In the genomic region with DNA sequence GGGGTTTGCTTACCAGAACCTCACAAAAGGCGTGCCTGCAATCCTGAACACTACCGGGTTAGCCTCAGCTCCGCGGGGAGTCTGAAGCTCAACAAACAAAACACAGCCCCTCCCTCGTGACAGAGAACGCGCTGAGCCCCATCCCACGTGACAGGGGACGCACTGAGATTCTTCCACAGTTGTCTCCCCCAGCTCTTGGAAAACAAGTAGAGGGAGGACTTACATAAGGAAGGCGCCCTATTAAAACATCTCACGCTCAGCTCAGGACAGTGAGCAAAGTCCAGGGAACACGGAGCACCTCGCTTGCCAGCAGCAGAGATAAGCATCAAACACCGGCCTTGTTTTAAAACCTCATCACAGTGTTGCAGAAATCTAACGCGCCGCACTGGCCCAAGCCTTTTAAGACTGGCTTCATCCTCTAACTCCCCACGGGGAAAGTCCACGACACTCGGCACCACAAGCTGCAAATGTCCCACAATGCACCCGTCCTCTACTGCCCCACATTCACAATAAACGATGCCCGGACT, we compare ENCODE assay signal across 8 mouse cellular contexts. TPM values are rescaled to one million over a fixed set of nuclear protein-coding genes. Genes with fewer than 3 reads are reported as not detected.
DNase-seq lines count a peak whose midpoint lies in the region; ATAC-seq and TF ChIP-seq lines count a peak whose summit lies in the region.

No protein-coding gene starts in this region.

- H3K9me3 ChIP-seq in forebrain, embryonic 15.5 days: no peaks in the 10 kb centered on the region
- H3K9me3 ChIP-seq in kidney, embryonic 16.5 days (ENCODE audit: low read length): no peaks in the 10 kb centered on the region
- H3K9me3 ChIP-seq in neural tube, embryonic 12.5 days: no peaks in the 10 kb centered on the region

- H3K9ac ChIP-seq in forebrain, embryonic 15.5 days (replicated peaks): no peak overlapping the region
- H3K9ac ChIP-seq in kidney, embryonic 16.5 days (replicated peaks; ENCODE audit: low read length): no peak overlapping the region
- H3K9ac ChIP-seq in neural tube, embryonic 12.5 days: no peak overlapping the region

- peak in 1 of 2 experiments; percentile 38 for DNase-seq in left cerebral cortex, adult 2 months (ENCODE audit: extremely low spot score in 1 of 2, low spot score in 2 of 2)
- no peak for DNase-seq in left cerebral cortex, adult 8-10 months (ENCODE audit: low spot score in 2 of 2)
- DNase-seq in thymus, postnatal 36 days: no peak
- no peak for DNase-seq in ovary, postnatal 36 days (ENCODE audit: low spot score)
- DNase-seq in spleen, postnatal 36 days (ENCODE audit: low spot score in 2 of 2): no peak

- no peaks in the 10 kb centered on the region for H3K27me3 ChIP-seq in forebrain, embryonic 15.5 days
- no peaks in the 10 kb centered on the region for H3K27me3 ChIP-seq in kidney, embryonic 16.5 days (ENCODE audit: insufficient read depth, low read length)
- H3K27me3 ChIP-seq in neural tube, embryonic 12.5 days (replicated peaks): no peaks in the 10 kb centered on the region

- peak overlapping the region; percentile 27; the same call in 1 of the 2 replicates for H3K4me3 ChIP-seq in left cerebral cortex, adult 2 months
- H3K4me3 ChIP-seq in forebrain, embryonic 15.5 days: peak overlapping the region; percentile 17
- H3K4me3 ChIP-seq in kidney, embryonic 16.5 days (ENCODE audit: low read length): no peak overlapping the region
- no peak overlapping the region for H3K4me3 ChIP-seq in neural tube, embryonic 12.5 days

- 29% methylated on average over 23 of the region's 23 CpGs for WGBS in forebrain, embryonic 15.5 days
- WGBS in kidney, embryonic 16.5 days: 34% methylated on average over 23 of the region's 23 CpGs
- WGBS in neural tube, embryonic 12.5 days: 34% methylated on average over 23 of the region's 23 CpGs

- intact Hi-C loops in left cerebral cortex, adult 2 months (cut with DNase I): loop anchor here (5.0 kb wide), 1 partner anchor 55 kb away; a partner anchor contains a TSS

- TF ChIP-seq CTCF in left cerebral cortex, adult 2 months (IDR thresholded peaks at IDR 0.05): no peak

- peaks cover 9% of the 10 kb centered on the region; the same call in 1 of the 2 replicates for H3K36me3 ChIP-seq in forebrain, embryonic 15.5 days
- peaks cover 24% of the 10 kb centered on the region for H3K36me3 ChIP-seq in kidney, embryonic 16.5 days (ENCODE audit: insufficient read depth, low read length)
- H3K36me3 ChIP-seq in neural tube, embryonic 12.5 days: peaks cover 21% of the 10 kb centered on the region

- ATAC-seq in forebrain, embryonic 15.5 days (replicated peaks): no peak
- ATAC-seq in kidney, embryonic 16.5 days (ENCODE audit: low FRiP score, low TSS enrichment): no peak
- ATAC-seq in neural tube, embryonic 12.5 days (ENCODE audit: low FRiP score, low read depth): no peak

- peaks cover 16% of the 10 kb centered on the region for H3K4me1 ChIP-seq in forebrain, embryonic 15.5 days
- H3K4me1 ChIP-seq in kidney, embryonic 16.5 days (ENCODE audit: insufficient read depth, low read length): peaks cover 8% of the 10 kb centered on the region
- peaks cover 4% of the 10 kb centered on the region for H3K4me1 ChIP-seq in neural tube, embryonic 12.5 days

- H3K27ac ChIP-seq in left cerebral cortex, adult 2 months: peak overlapping the region; percentile 64
- no peak overlapping the region for H3K27ac ChIP-seq in forebrain, embryonic 15.5 days (replicated peaks)
- no peak overlapping the region for H3K27ac ChIP-seq in kidney, embryonic 16.5 days (ENCODE audit: low read length)
- no peak overlapping the region for H3K27ac ChIP-seq in neural tube, embryonic 12.5 days

- H3K4me2 ChIP-seq in forebrain, embryonic 15.5 days (replicated peaks): peak overlapping the region; percentile 32
- H3K4me2 ChIP-seq in kidney, embryonic 16.5 days (replicated peaks; ENCODE audit: low read depth, low read length): peak overlapping the region; percentile 20; the same call in 1 of the 2 replicates
- peak overlapping the region; percentile 49 for H3K4me2 ChIP-seq in neural tube, embryonic 12.5 days (replicated peaks)

RNA-seq across cellular contexts. Expression of a gene that starts 16.1 kb away (rescaled TPM):
- total RNA-seq in left cerebral cortex, adult 2 months (2021): under 1 TPM in 1 of 2 experiments, not detected in 1; 0.26 TPM
- under 1 TPM in 1 of 4 experiments, not detected in 3; 0.28 TPM for total RNA-seq in left cerebral cortex, adult 8-10 months (2022)
- not detected in 2 replicates for polyA plus RNA-seq in forebrain, embryonic 15.5 days (2015; fragmentation: Nextera tagmentation; extraction: Ambion mirVana)
- 0.26 and 0.37 TPM in 2 replicates for polyA plus RNA-seq in kidney, embryonic 16.5 days (2015; fragmentation: Nextera tagmentation; extraction: Ambion mirVana)
- 0.25 and 0.32 TPM in 2 replicates for polyA plus RNA-seq in neural tube, embryonic 12.5 days (2016; fragmentation: Nextera tagmentation; extraction: Ambion mirVana)

RNA-seq across cellular contexts. Expression of a gene that starts 19.0 kb away (rescaled TPM):
- 100 to 1,000 TPM; 167 to 177 TPM for total RNA-seq in left cerebral cortex, adult 2 months (2021)
- 100 to 1,000 TPM; 154 to 172 (median 165) TPM for total RNA-seq in left cerebral cortex, adult 8-10 months (2022)
- 107 and 109 TPM in 2 replicates for polyA plus RNA-seq in forebrain, embryonic 15.5 days (2015; fragmentation: Nextera tagmentation; extraction: Ambion mirVana)
- polyA plus RNA-seq in kidney, embryonic 16.5 days (2015; fragmentation: Nextera tagmentation; extraction: Ambion mirVana): 196 and 228 TPM in 2 replicates
- polyA plus RNA-seq in neural tube, embryonic 12.5 days (2016; fragmentation: Nextera tagmentation; extraction: Ambion mirVana): 99.0 and 107 TPM in 2 replicates

RNA-seq across cellular contexts. Expression of a gene that starts 55.8 kb away (rescaled TPM):
- 10 to 100 TPM; 37.6 to 46.2 TPM for total RNA-seq in left cerebral cortex, adult 2 months (2021)
- total RNA-seq in left cerebral cortex, adult 8-10 months (2022): 10 to 100 TPM; 45.6 to 56.4 (median 48.8) TPM
- polyA plus RNA-seq in forebrain, embryonic 15.5 days (2015; fragmentation: Nextera tagmentation; extraction: Ambion mirVana): 0.77 and 1.2 TPM in 2 replicates
- 3.1 and 3.9 TPM in 2 replicates for polyA plus RNA-seq in kidney, embryonic 16.5 days (2015; fragmentation: Nextera tagmentation; extraction: Ambion mirVana)
- polyA plus RNA-seq in neural tube, embryonic 12.5 days (2016; fragmentation: Nextera tagmentation; extraction: Ambion mirVana): 1.1 and 1.2 TPM in 2 replicates

Comparison
In these comparisons a context has a peak if more than half of its experiments do, and no peak if none do; other contexts are left out.
1. H3K4me3 ChIP-seq: peak in left cerebral cortex, adult 2 months (single experiment) and forebrain, embryonic 15.5 days (single experiment); none in kidney, embryonic 16.5 days (single experiment) and neural tube, embryonic 12.5 days (single experiment).
2. Peak in every context shown above with its lines, with median percentiles within 50 percentile points of each other: H3K4me2 ChIP-seq.